Mouse (Mus musculus) CH12.LX (cell line): ENCODE measurements around the gene Hfe2. TPM values are rescaled to one million over a fixed set of nuclear protein-coding genes. Genes with fewer than 3 reads are reported as not detected.

Experiments
- DNase-seq: peaks from one replicate; pipeline ENCODE4 v3.0.0-alpha.2; 2013; ENCODE audit errors: extremely low read depth
- H3K27ac ChIP-seq: 2 replicates; pipeline ENCODE4 v1.5.1; 2012; ENCODE audit warnings: low read depth, mild to moderate bottlenecking, control low read depth, moderate library complexity; ENCODE audit not compliant: insufficient read depth
- H3K27me3 ChIP-seq: replicated peaks from 2 replicates; pipeline ENCODE3; 2012; ENCODE audit warnings: inconsistent platforms
- H3K36me3 ChIP-seq, 2 experiments: replicated peaks in 1 of 2; 2 replicates each; pipeline versions ENCODE3 to v1.6.1; 2012; ENCODE audit warnings: inconsistent platforms in 1 of 2, low read length in 1 of 2, mild to moderate bottlenecking in 1 of 2, mixed read lengths in 1 of 2, moderate library complexity in 1 of 2; ENCODE audit not compliant: control insufficient read depth in 1 of 2, insufficient read depth in 1 of 2
- H3K4me1 ChIP-seq, 2 experiments: 2 replicates each; pipeline ENCODE4 v1.6.1; 2012; ENCODE audit warnings: inconsistent platforms in 1 of 2, moderate library complexity in 1 of 2; ENCODE audit not compliant: insufficient read depth in 2 of 2, control insufficient read depth in 1 of 2
- H3K4me2 ChIP-seq: 2 replicates; pipeline ENCODE4 v1.6.1; 2012; ENCODE audit warnings: low read depth, mild to moderate bottlenecking, control low read depth; ENCODE audit not compliant: poor library complexity, insufficient read depth, severe bottlenecking
- H3K4me3 ChIP-seq, 3 experiments: fragments of 150-350 bp in 1 of 3; sonication (generic) in 1 of 3; replicated peaks in 1 of 3; 2 replicates each; pipeline versions ENCODE3 to v1.5.1; 2011 to 2012; ENCODE audit warnings: low read depth in 2 of 3, low read length in 2 of 3, mild to moderate bottlenecking in 2 of 3, moderate library complexity in 2 of 3, control low read depth in 1 of 3, improper control_type of control experiment in 1 of 3, inconsistent platforms in 1 of 3, mixed read lengths in 1 of 3; ENCODE audit not compliant: poor library complexity in 1 of 3
- H3K79me2 ChIP-seq: replicated peaks from 2 replicates; pipeline ENCODE4 v1.6.1; 2012; ENCODE audit warnings: mild to moderate bottlenecking, moderate library complexity; ENCODE audit not compliant: control insufficient read depth, poor library complexity, insufficient read depth, severe bottlenecking; ENCODE audit errors: extremely low read depth
- H3K9ac ChIP-seq: 2 replicates; pipeline ENCODE4 v1.6.1; 2012; ENCODE audit warnings: low read depth, mild to moderate bottlenecking, control low read depth, moderate library complexity; ENCODE audit not compliant: insufficient read depth
- H3K9me3 ChIP-seq: replicated peaks from 2 replicates; pipeline ENCODE3; 2012; ENCODE audit warnings: low read length, inconsistent platforms, mixed read lengths
- BHLHE40 ChIP-seq: IDR thresholded peaks from 2 replicates; pipeline ENCODE4 v1.6.1; 2011; ENCODE audit warnings: mild to moderate bottlenecking, low read depth, low read length, improper control_type of control experiment
- CHD1 ChIP-seq: IDR thresholded peaks from 2 replicates; pipeline ENCODE4 v1.6.1; 2012; ENCODE audit warnings: low read depth, low read length, improper control_type of control experiment, inconsistent platforms
- CHD2 ChIP-seq: IDR thresholded peaks from 2 replicates; pipeline ENCODE4 v1.6.1; 2011; ENCODE audit warnings: low read length, improper control_type of control experiment
- CTCF ChIP-seq, 2 experiments: IDR thresholded peaks in 1 of 2; conservative IDR thresholded peaks in 1 of 2; 2 replicates each; pipeline ENCODE4 v1.5.1; 2011 to 2012; ENCODE audit warnings: low read depth in 2 of 2, low read length in 2 of 2, improper control_type of control experiment in 1 of 2, inconsistent platforms in 1 of 2, mild to moderate bottlenecking in 1 of 2, moderate library complexity in 1 of 2
- E2F4 ChIP-seq: IDR thresholded peaks from 2 replicates; pipeline ENCODE4 v1.6.1; 2011; ENCODE audit warnings: low read depth, low read length, improper control_type of control experiment; ENCODE audit not compliant: insufficient replicate concordance
- ELF1 ChIP-seq: IDR thresholded peaks from 2 replicates; pipeline ENCODE4 v1.6.1; 2014; ENCODE audit warnings: low read depth, mild to moderate bottlenecking, inconsistent platforms, low read length, improper control_type of control experiment
- EP300 ChIP-seq: IDR thresholded peaks from 2 replicates; pipeline ENCODE4 v1.6.1; 2011; ENCODE audit warnings: low read length, improper control_type of control experiment
- ETS1 ChIP-seq: conservative IDR thresholded peaks from 2 replicates; pipeline ENCODE4 v1.6.1; 2012; ENCODE audit warnings: low read depth, mild to moderate bottlenecking, inconsistent platforms, low read length, improper control_type of control experiment, moderate library complexity
- GABPA ChIP-seq: IDR thresholded peaks from 2 replicates; pipeline ENCODE4 v1.6.1; 2012; ENCODE audit warnings: low read depth, low read length, improper control_type of control experiment, inconsistent platforms; ENCODE audit not compliant: insufficient replicate concordance
- HCFC1 ChIP-seq: IDR thresholded peaks from 2 replicates; pipeline ENCODE4 v1.6.1; 2012; ENCODE audit warnings: low read depth, mild to moderate bottlenecking, inconsistent platforms, low read length, improper control_type of control experiment
- IRF4 ChIP-seq: IDR thresholded peaks from 2 replicates; pipeline ENCODE4 v1.6.1; 2014; ENCODE audit warnings: low read depth, mild to moderate bottlenecking, inconsistent platforms, low read length, improper control_type of control experiment
- JUN ChIP-seq: IDR thresholded peaks from 2 replicates; pipeline ENCODE4 v1.6.1; 2011; ENCODE audit warnings: low read depth, mild to moderate bottlenecking, low read length, improper control_type of control experiment, moderate library complexity; ENCODE audit not compliant: insufficient read depth
- JUND ChIP-seq: conservative IDR thresholded peaks from 2 replicates; pipeline ENCODE4 v1.6.1; 2011; ENCODE audit warnings: low read depth, low read length, improper control_type of control experiment
- KAT2A ChIP-seq: IDR thresholded peaks from 2 replicates; pipeline ENCODE4 v1.6.1; 2012; ENCODE audit warnings: low read length, improper control_type of control experiment, inconsistent platforms; ENCODE audit not compliant: insufficient replicate concordance
- MAFK ChIP-seq: IDR thresholded peaks from 2 replicates; pipeline ENCODE4 v1.6.1; 2011; ENCODE audit warnings: low read length, improper control_type of control experiment; ENCODE audit not compliant: insufficient replicate concordance
- MAX ChIP-seq: IDR thresholded peaks from 2 replicates; pipeline ENCODE4 v1.6.1; 2011; ENCODE audit warnings: low read length, improper control_type of control experiment
- MAZ ChIP-seq: IDR thresholded peaks from 2 replicates; pipeline ENCODE4 v1.6.1; 2012; ENCODE audit warnings: low read depth, mild to moderate bottlenecking, inconsistent platforms, low read length, improper control_type of control experiment, moderate library complexity
- MEF2A ChIP-seq: IDR thresholded peaks from 2 replicates; pipeline ENCODE4 v1.6.1; 2014; ENCODE audit warnings: low read depth, mild to moderate bottlenecking, inconsistent platforms, low read length, improper control_type of control experiment, borderline replicate concordance
- MXI1 ChIP-seq: IDR thresholded peaks from 2 replicates; pipeline ENCODE4 v1.6.1; 2011; ENCODE audit warnings: mild to moderate bottlenecking, low read depth, low read length, improper control_type of control experiment
- MYC ChIP-seq: IDR thresholded peaks from 2 replicates; pipeline ENCODE4 v1.6.1; 2011; ENCODE audit warnings: low read depth, mild to moderate bottlenecking, improper control_type of control experiment, low read length
- NELFE ChIP-seq: IDR thresholded peaks from 2 replicates; pipeline ENCODE4 v1.6.1; 2011; ENCODE audit warnings: low read depth, low read length, improper control_type of control experiment
- NRF1 ChIP-seq: IDR thresholded peaks from 2 replicates; pipeline ENCODE4 v1.6.1; 2014; ENCODE audit warnings: low read depth, mild to moderate bottlenecking, inconsistent platforms, low read length, improper control_type of control experiment, moderate library complexity
- PAX5 ChIP-seq: IDR thresholded peaks from 2 replicates; pipeline ENCODE4 v1.6.1; 2012; ENCODE audit warnings: low read length, inconsistent platforms, mixed read lengths
- POLR2A ChIP-seq: IDR thresholded peaks from 2 replicates; pipeline ENCODE4 v1.6.1; 2011; ENCODE audit warnings: low read depth, mild to moderate bottlenecking, improper control_type of control experiment, low read length
- POLR2AphosphoS2 ChIP-seq: IDR thresholded peaks from 2 replicates; pipeline ENCODE4 v1.6.1; 2011; ENCODE audit warnings: low read depth, low read length, improper control_type of control experiment
- RAD21 ChIP-seq: IDR thresholded peaks from 2 replicates; pipeline ENCODE4 v1.6.1; 2011; ENCODE audit warnings: low read depth, mild to moderate bottlenecking, low read length, improper control_type of control experiment, moderate library complexity
- RCOR1 ChIP-seq: conservative IDR thresholded peaks from 2 replicates; pipeline ENCODE4 v1.6.1; 2012; ENCODE audit warnings: low read depth, mild to moderate bottlenecking, inconsistent platforms, low read length, improper control_type of control experiment
- SIN3A ChIP-seq: IDR thresholded peaks from 2 replicates; pipeline ENCODE4 v1.6.1; 2012; ENCODE audit warnings: low read length, improper control_type of control experiment, inconsistent platforms
- SMC3 ChIP-seq: IDR thresholded peaks from 2 replicates; pipeline ENCODE4 v1.6.1; 2011; ENCODE audit warnings: low read depth, low read length, improper control_type of control experiment
- TBP ChIP-seq: conservative IDR thresholded peaks from 2 replicates; pipeline ENCODE4 v1.6.1; 2011; ENCODE audit warnings: low read depth, low read length, improper control_type of control experiment
- TCF12 ChIP-seq: IDR thresholded peaks from 2 replicates; pipeline ENCODE4 v1.6.1; 2014; ENCODE audit warnings: low read depth, mild to moderate bottlenecking, inconsistent platforms, low read length, improper control_type of control experiment
- UBTF ChIP-seq: IDR thresholded peaks from 2 replicates; pipeline ENCODE4 v1.6.1; 2012; ENCODE audit warnings: low read depth, mild to moderate bottlenecking, inconsistent platforms, low read length, improper control_type of control experiment, moderate library complexity
- USF1 ChIP-seq: IDR thresholded peaks from 2 replicates; pipeline ENCODE4 v1.6.1; 2014; ENCODE audit warnings: low read depth, mild to moderate bottlenecking, inconsistent platforms, low read length, improper control_type of control experiment
- USF2 ChIP-seq: conservative IDR thresholded peaks from 2 replicates; pipeline ENCODE4 v1.6.1; 2011; ENCODE audit warnings: low read depth, low read length, improper control_type of control experiment
- ZC3H11A ChIP-seq: IDR thresholded peaks from 2 replicates; pipeline ENCODE4 v1.6.1; 2012; ENCODE audit warnings: low read depth, mild to moderate bottlenecking, inconsistent platforms, low read length, improper control_type of control experiment
- ZKSCAN1 ChIP-seq: IDR thresholded peaks from 2 replicates; pipeline ENCODE4 v1.6.1; 2012; ENCODE audit warnings: low read depth, inconsistent platforms, low read length, improper control_type of control experiment, borderline replicate concordance
- ZMIZ1 ChIP-seq: IDR thresholded peaks from 2 replicates; pipeline ENCODE4 v1.6.1; 2012; ENCODE audit warnings: low read depth, mild to moderate bottlenecking, inconsistent platforms, low read length, improper control_type of control experiment
- ZNF384 ChIP-seq: IDR thresholded peaks from 2 replicates; pipeline ENCODE4 v1.6.1; 2012; ENCODE audit warnings: low read depth, low read length, improper control_type of control experiment, inconsistent platforms
- dilution Hi-C: fragments of 300-500 bp; cut with MboI; formaldehyde crosslinking; loops from 2 replicates; pipeline ENCODE4 v1.14.3; 2020; ENCODE audit warnings: low sequenced_read_pairs; ENCODE audit not compliant: extremely low pct_unique_long_range_greater_than_20kb, extremely low pct_ligation_motif_present
- in situ Hi-C: fragments of 300-500 bp; cut with MboI; formaldehyde crosslinking; loops from 3 replicates; pipeline ENCODE4 v1.14.3; 2019; ENCODE audit warnings: low sequenced_read_pairs, low pct_ligation_motif_present, low pct_unique_long_range_greater_than_20kb, mixed read lengths
- polyA plus RNA-seq: library from polyadenylated mRNA; unstranded; fragments of >175 nt; gene quantifications from 2 replicates; pipeline ENCODE4 v1.2.1, GENCODE M21; 2012; ENCODE audit warnings: low read depth; ENCODE audit not compliant: insufficient read length
- total RNA-seq, 2 experiments: library from RNA; depleted of rRNA; stranded (reverse); fragments of 300-350 nt in 1 of 2; fragments of >200 nt in 1 of 2; gene quantifications; 2 replicates each; pipeline ENCODE4 v1.2.3; 2012 to 2014

Gene Hfe2
- total and polyA plus RNA-seq, 3 experiments, result not detected

GRCm38 (mm10) chr3:96551203-96551602 is 26.2 kb downstream of the Hfe2 start:
- Histone ChIP-seq H3K4me3 (no peak overlapping the region), H3K9me3 (no peaks in the 10 kb centered on the region), H3K9ac (peak overlapping the region; percentile 34; the same call in 1 of the 2 replicates), H3K4me2 (peak overlapping the region; percentile 59), H3K79me2 (no peaks in the 10 kb centered on the region), H3K4me1 (peaks cover 15 to 51% of the 10 kb centered on the region in 2 experiments), H3K27ac (no peak overlapping the region), H3K36me3 (no peaks in the 10 kb centered on the region), H3K27me3 (no peaks in the 10 kb centered on the region)
- TF ChIP-seq POLR2A (no peak), SIN3A (peak; percentile 72), KAT2A (no peak), PAX5 (no peak), UBTF (0 out of 2 replicates have a peak, but pooled peaks have one; percentile 41), RCOR1 (no peak), BHLHE40 (0 out of 2 replicates have a peak, but pooled peaks have one; percentile 24), IRF4 (0 out of 2 replicates have a peak, but pooled peaks have one; percentile 37), MAZ (0 out of 2 replicates have a peak, but pooled peaks have one; percentile 53), NRF1 (no peak), MEF2A (peak; percentile 49; the same call in 1 of the 2 replicates), GABPA (no peak), E2F4 (no peak), EP300 (0 out of 2 replicates have a peak, but pooled peaks have one; percentile 30), JUN (no peak), USF1 (no peak), MXI1 (0 out of 2 replicates have a peak, but pooled peaks have one; percentile 57), MYC (peak; percentile 51; the same call in 1 of the 2 replicates), MAFK (peak; percentile 35; the same call in 1 of the 2 replicates), CTCF (conservative IDR thresholded peaks at IDR 0.05 in 1 of 2, IDR thresholded peaks at IDR 0.05 in 1 of 2; ENCODE audit: low read depth in 2 of 2, low read length in 2 of 2) (peak in 1 of 2 experiments; percentile 87; a peak in 2 of 4 replicates), TCF12 (no peak), NELFE (0 out of 2 replicates have a peak, but pooled peaks have one; percentile 20), CHD2 (0 out of 2 replicates have a peak, but pooled peaks have one; percentile 33), MAX (peak; percentile 52; the same call in 1 of the 2 replicates), SMC3 (peak; percentile 94), ZNF384 (peak; percentile 22; the same call in 1 of the 2 replicates), RAD21 (peak; percentile 75), ELF1 (0 out of 2 replicates have a peak, but pooled peaks have one; percentile 14), TBP (0 out of 2 replicates have a peak, but pooled peaks have one; percentile 40), ZKSCAN1 (no peak), ETS1 (peak; percentile 27; the same call in 1 of the 2 replicates), ZC3H11A (peak; percentile 23; the same call in 1 of the 2 replicates), POLR2AphosphoS2 (no peak), HCFC1 (no peak), USF2 (no peak), CHD1 (peak; percentile 53; the same call in 1 of the 2 replicates), JUND (no peak; the same call in 1 of the 2 replicates), ZMIZ1 (no peak)
- dilution Hi-C loops (no loop called here), in situ Hi-C loops (no loop called here)
- DNase-seq, result peak; percentile 75
